Mouse (Mus musculus) cerebellum, adult 2 months (tissue): ENCODE data around the gene Arhgap17.

ENCODE experiments used
- CTCF ChIP-seq: fragments of 200-500 bp; IDR thresholded peaks from 2 replicates; pipeline ENCODE4 v1.5.1; 2011; ENCODE audit warnings: low read depth, mild to moderate bottlenecking, control low read depth, low read length, moderate library complexity, borderline replicate concordance; ENCODE audit not compliant: insufficient read depth
- POLR2A ChIP-seq: fragments of 200-500 bp; IDR thresholded peaks from 2 replicates; pipeline ENCODE4 v1.6.1; 2011; ENCODE audit warnings: low read length, control low read depth, borderline replicate concordance; ENCODE audit not compliant: insufficient read depth

DNA sequence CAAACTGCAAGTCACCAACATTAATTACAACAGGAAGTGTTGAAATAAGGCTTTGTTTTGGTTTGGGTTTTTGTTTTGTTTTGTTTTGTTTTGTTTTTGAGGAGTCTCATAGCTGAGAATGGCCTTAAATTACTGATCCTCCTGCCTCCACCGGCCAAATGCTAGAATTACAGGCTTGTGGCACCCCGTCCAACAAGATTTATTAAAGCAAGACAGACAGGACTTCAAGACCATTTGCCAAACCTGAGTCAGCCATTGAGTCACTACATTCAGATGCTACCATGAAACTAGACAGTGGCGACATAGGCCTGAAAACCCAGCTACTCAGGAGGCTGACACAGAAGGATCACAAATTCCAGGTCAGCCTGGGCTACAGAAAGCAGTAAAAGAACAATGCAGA, 1.8 kb upstream of the Arhgap17 start:
- TF ChIP-seq CTCF (0 out of 2 replicates have a peak, but pooled peaks have one; percentile 32), POLR2A (no peak)
